Mouse (Mus musculus) kidney, embryonic 14.5 days (tissue): Measurements from ENCODE around the gene Tspan33. TPM values are rescaled to one million over a fixed set of nuclear protein-coding genes. Genes with fewer than 3 reads are reported as not detected.

Experiments
- ATAC-seq: fragments of 200-750 bp; cut with Nextera tagmentation; 2 replicates; pipeline ENCODE4 v1.8.0; 2017; ENCODE audit warnings: moderate number of reproducible peaks, mild to moderate bottlenecking, moderate TSS enrichment, moderate library complexity; ENCODE audit not compliant: low FRiP score, low TSS enrichment
- H3K27ac ChIP-seq: fragments of 300-500 bp; sonication (generic); 2 replicates; pipeline ENCODE4 v1.5.1; 2014; ENCODE audit warnings: low read depth, mild to moderate bottlenecking, low read length, moderate library complexity, mixed read lengths
- H3K27me3 ChIP-seq: fragments of 300-500 bp; sonication (generic); 2 replicates; pipeline ENCODE4 v1.6.1; 2014; ENCODE audit warnings: mild to moderate bottlenecking, low read length; ENCODE audit not compliant: control insufficient read depth, insufficient read depth
- H3K36me3 ChIP-seq: fragments of 300-500 bp; sonication (generic); 2 replicates; pipeline ENCODE4 v1.6.1; 2014; ENCODE audit warnings: low read length, mixed read lengths; ENCODE audit not compliant: control insufficient read depth, insufficient read depth
- H3K4me1 ChIP-seq: fragments of 300-500 bp; sonication (generic); 2 replicates; pipeline ENCODE4 v1.6.1; 2014; ENCODE audit warnings: low read length, mixed read lengths; ENCODE audit not compliant: control insufficient read depth, insufficient read depth
- H3K4me2 ChIP-seq: fragments of 300-500 bp; sonication (generic); replicated peaks from 2 replicates; pipeline ENCODE4 v1.6.1; 2014; ENCODE audit warnings: low read depth, mild to moderate bottlenecking, low read length
- H3K4me3 ChIP-seq: fragments of 300-500 bp; sonication (generic); 2 replicates; pipeline ENCODE4 v1.5.1; 2014; ENCODE audit warnings: mild to moderate bottlenecking, low read length
- H3K9ac ChIP-seq: fragments of 300-500 bp; sonication (generic); 2 replicates; pipeline ENCODE4 v1.6.1; 2014; ENCODE audit warnings: low read depth, mild to moderate bottlenecking, low read length, moderate library complexity
- H3K9me3 ChIP-seq: fragments of 300-500 bp; sonication (generic); 2 replicates; pipeline ENCODE4 v1.6.1; 2016; ENCODE audit warnings: low read length; ENCODE audit not compliant: control insufficient read depth
- WGBS: fragments of 180-500 bp; shearing (Covaris S2); extraction: QIAGEN DNeasy Blood & Tissue Kit; methylation state at CpG from one replicate; pipeline ENCODE4 v1.1.7; 2014; 5-methylcytosine and 5-hydroxymethylcytosine counted together
- polyA plus RNA-seq: library from polyadenylated mRNA; unstranded; fragments of >200 nt; fragmentation: Nextera tagmentation; extraction: Ambion mirVana; gene quantifications from 2 replicates; pipeline ENCODE4 v1.2.1, GENCODE M21; 2014

The Tspan33 gene
- polyA plus RNA-seq, 1 experiment from 2014 or later: 10.2 TPM

DNA sequence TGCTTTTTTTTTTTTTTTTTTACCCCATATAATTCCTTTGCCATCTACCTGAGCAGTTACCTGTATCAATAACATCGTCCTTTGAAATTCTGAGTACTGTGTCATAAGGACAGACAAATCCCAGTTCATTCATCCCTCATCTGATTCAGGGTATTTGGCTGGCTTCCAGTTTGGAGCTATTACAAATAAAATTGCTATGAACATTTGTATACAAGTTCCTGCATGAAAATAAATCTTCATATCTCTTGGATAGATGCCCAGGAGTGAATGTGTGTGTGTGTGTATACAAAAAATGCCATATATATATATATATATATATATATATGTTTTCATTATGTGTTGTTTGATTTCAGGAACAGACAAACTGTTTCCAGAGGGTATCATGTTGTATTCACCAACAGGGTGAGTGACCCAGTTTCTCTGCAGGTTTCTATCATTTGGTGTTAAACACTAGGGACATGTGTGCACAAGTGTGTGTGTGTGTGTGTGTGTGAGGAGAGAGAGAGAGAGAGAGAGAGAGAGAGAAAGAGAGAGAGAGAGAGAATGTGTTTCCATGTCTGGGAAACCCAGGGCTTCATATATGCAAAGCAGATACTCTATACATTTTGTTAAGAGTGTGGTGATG lies 32.7 kb downstream of the Tspan33 start:
- Histone ChIP-seq H3K4me1 (no peaks in the 10 kb centered on the region), H3K36me3 (no peaks in the 10 kb centered on the region), H3K27me3 (no peaks in the 10 kb centered on the region), H3K27ac (no peak overlapping the region), H3K4me2 (no peak overlapping the region), H3K9ac (no peak overlapping the region), H3K4me3 (no peak overlapping the region), H3K9me3 (no peaks in the 10 kb centered on the region)
- 61% methylated on average over 1 of the region's 1 CpGs for WGBS
- no peak for ATAC-seq

DNA sequence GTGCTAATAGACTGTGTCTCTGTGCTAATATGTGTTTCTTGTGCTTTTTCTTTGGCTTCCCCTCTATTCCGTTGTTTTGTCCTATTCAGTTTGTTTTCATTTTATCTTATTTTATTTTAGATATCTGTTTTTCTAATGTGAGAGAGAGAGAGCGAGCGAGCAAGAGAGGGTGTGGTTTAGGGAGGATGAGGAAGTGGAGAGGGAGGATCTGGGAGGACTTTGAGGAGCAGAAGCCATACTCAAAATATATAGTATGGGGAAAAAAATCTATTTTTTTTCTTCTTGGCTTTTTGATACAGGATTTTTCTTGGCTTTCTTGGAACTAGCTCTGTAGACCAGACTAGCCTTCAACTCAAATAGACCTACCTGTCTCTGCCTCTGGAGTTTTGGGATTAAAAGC lies 34.0 kb downstream of the Tspan33 start:
- WGBS: 88% methylated on average over 3 of the region's 3 CpGs
- no peak overlapping the region for H3K9ac ChIP-seq
- H3K4me3 ChIP-seq: no peak overlapping the region
- no peaks in the 10 kb centered on the region for H3K36me3 ChIP-seq
- H3K9me3 ChIP-seq: no peaks in the 10 kb centered on the region
- ATAC-seq: no peak
- no peaks in the 10 kb centered on the region for H3K4me1 ChIP-seq
- H3K27me3 ChIP-seq: no peaks in the 10 kb centered on the region
- H3K27ac ChIP-seq: no peak overlapping the region
- no peak overlapping the region for H3K4me2 ChIP-seq

DNA sequence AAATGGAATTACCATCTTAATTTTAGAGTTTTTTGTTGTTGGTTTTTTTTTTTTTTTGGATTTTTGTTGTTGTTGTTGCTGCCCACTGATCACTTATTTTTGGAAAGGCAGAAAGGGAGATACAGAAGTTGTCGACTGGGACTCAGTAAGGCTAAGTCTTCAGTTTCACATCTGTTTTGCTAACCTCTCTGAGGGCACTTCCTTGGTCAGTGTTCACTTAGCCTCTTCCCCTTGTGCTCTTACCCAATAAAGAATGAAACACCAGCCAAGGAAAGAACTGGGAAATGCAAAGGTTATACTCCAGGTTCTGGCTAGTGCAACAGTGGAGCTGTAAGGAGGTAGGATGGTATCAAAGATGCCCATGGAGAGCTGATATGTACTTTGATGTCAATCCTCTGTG lies 35.5 kb downstream of the Tspan33 start:
- no peak overlapping the region for H3K9ac ChIP-seq
- no peak for ATAC-seq
- H3K4me3 ChIP-seq: no peak overlapping the region
- H3K27ac ChIP-seq: no peak overlapping the region
- H3K27me3 ChIP-seq: no peaks in the 10 kb centered on the region
- no peak overlapping the region for H3K4me2 ChIP-seq
- H3K9me3 ChIP-seq: no peaks in the 10 kb centered on the region
- H3K36me3 ChIP-seq: no peaks in the 10 kb centered on the region
- H3K4me1 ChIP-seq: no peaks in the 10 kb centered on the region
- 33% methylated on average over 1 of the region's 1 CpGs for WGBS

DNA sequence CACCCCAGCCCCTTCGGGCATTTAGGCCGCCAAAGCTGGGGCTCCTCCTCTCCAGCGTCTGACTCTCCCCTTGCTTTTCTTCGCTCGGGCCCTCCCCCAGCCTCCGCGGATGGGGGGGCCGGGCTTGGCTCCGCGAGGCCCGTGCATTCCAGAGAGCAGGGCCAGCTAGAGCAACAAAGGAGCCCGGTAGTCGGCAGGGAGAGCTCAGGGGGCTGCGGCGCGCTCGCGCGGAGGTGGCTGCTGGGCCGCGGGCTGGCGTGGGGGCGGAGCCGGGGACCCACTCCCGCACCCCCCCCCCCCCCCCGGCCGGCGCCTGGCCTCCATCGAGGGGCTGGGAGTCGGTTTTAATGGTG lies 41.3 kb downstream of the Tspan33 start, which contains the start of gene Smo:
TSS of gene Smo (plus strand) at position 168 of the 353 bp plus-strand sequence.
- ATAC-seq: peak; percentile 98
- Histone ChIP-seq H3K27me3 (no peaks in the 10 kb centered on the region), H3K4me3 (peak within 1 kb of the TSS; percentile 82), H3K9ac (peak within 1 kb of the TSS; percentile 93), H3K4me1 (peaks cover 9% of the 10 kb centered on the region; the same call in 1 of the 2 replicates), H3K9me3 (no peaks in the 10 kb centered on the region), H3K27ac (peak within 1 kb of the TSS; percentile 99), H3K36me3 (peaks cover 7% of the 10 kb centered on the region; the same call in 1 of the 2 replicates), H3K4me2 (peak within 1 kb of the TSS; percentile 85)
- 0% methylated on average over 25 of the region's 30 CpGs for WGBS

DNA sequence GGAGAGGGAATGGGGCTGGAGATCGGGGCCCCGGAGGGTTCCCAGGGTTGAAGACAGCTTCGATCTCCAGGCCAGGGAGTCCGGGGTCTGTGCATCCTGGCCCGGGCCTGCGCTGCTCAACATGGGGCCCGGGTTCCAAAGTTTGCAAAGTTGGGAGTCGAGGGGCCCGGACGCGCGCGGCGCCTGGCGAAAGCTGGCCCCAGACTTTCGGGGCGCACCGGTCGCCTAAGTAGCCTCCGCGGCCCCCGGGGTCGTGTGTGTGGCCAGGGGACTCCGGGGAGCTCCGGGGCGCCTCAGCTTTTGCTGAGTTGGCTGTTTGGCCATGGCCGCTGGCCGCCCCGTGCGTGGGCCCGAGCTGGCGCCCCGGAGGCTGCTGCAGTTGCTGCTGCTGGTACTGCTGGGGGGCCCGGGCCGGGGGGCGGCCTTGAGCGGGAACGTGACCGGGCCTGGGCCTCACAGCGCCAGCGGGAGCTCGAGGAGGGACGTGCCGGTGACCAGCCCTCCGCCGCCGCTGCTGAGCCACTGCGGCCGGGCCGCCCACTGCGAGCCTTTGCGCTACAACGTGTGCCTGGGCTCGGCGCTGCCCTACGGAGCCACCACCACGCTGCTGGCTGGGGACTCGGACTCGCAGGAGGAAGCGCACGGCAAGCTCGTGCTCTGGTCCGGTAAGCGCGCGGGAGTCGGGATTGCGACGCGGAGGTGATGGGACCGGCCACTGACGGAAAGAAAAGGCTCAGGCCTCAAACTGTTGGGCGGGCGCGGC lies 41.8 kb downstream of the Tspan33 start:
- Histone ChIP-seq H3K9me3 (no peaks in the 10 kb centered on the region), H3K4me3 (peak overlapping the region; percentile 82), H3K27ac (peak overlapping the region; percentile 99), H3K4me2 (peak overlapping the region; percentile 85), H3K36me3 (peaks cover 7% of the 10 kb centered on the region; the same call in 1 of the 2 replicates), H3K27me3 (no peaks in the 10 kb centered on the region), H3K4me1 (peaks cover 9% of the 10 kb centered on the region; the same call in 1 of the 2 replicates), H3K9ac (peak overlapping the region; percentile 93)
- under 1% methylated on average over 74 of the region's 75 CpGs for WGBS
- peak; percentile 85 for ATAC-seq

DNA sequence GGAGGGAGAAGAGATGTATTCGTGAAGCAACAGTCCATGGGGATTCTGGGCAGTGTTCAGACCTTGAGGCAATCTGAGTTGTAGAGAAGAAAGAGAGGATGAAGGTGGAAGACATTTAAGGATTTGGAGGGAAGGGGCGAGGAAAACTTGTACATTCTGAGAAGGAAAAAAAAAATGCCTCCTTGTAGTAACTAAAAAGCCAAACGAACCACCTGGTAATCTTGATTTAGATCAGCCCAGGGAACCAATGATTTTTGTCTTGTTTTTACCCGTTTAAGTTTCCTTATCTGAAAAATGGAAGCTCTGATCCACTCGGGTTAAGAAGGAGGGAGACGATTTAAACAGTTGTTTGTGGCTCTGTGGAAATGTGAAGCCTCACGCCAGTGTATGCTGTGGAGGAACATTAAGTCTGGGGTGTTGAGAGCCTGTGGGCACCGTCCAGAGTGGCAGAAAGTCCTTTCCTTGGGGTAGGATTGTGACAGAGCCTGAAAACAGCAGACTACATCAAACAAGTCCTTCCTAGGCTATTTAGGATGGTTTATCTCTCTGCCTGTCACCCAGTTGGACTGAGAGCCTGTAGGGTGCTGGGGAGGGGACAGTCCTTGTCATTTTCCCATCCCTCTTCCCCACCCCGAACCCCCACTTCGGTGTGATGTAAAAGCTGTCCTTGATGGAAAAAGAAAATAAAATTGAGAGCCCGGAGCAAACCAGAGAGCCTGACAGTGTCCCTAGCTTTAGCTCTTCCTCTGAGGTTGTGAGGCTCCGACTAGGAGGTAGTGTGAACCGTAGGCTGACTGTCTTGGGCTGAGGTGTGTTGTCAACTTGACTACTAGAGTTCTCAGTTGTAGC lies 42.8 kb downstream of the Tspan33 start:
- Histone ChIP-seq H3K9me3 (no peaks in the 10 kb centered on the region), H3K4me3 (peak overlapping the region; percentile 82), H3K36me3 (peaks cover 7% of the 10 kb centered on the region; the same call in 1 of the 2 replicates), H3K4me2 (peak overlapping the region; percentile 85), H3K27me3 (no peaks in the 10 kb centered on the region), H3K4me1 (peaks cover 9% of the 10 kb centered on the region; the same call in 1 of the 2 replicates), H3K27ac (peak overlapping the region; percentile 99), H3K9ac (peak overlapping the region; percentile 93)
- no peak for ATAC-seq
- 13% methylated on average over 13 of the region's 13 CpGs for WGBS

DNA sequence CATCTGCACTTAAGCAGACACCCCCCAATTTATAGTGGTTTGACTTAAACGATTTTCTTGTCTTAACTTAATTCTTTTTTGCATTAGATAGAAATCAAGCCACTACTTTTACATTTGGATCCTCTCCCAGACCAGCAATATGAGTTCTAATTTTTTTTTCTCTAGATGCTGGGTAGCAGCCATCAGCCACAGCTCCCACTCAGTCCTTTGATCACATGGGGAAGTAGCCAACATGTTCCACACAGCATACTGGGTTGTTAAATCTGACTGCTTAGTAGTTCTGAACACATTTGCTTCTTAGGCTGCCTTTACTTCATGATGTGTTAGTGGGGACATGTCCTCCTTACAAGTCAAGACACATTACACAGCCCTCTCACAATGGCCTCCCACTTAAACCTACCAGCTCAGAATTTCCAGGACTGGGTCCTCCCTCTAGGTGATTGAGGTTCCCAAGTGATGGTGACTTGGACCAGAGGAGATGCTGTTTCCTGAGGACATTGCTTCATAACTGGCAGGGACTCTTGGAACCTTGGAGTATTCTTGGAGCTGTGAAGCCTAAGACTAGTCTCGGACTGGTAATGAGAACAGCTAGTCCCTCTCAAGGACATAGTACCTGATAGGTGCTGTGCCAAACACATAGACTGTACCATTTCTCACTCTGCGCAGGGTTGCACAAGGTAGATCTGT lies 57.6 kb downstream of the Tspan33 start:
- no peak for ATAC-seq
- Histone ChIP-seq H3K4me2 (no peak overlapping the region), H3K27me3 (no peaks in the 10 kb centered on the region), H3K9ac (no peak overlapping the region), H3K4me3 (no peak overlapping the region), H3K36me3 (peaks cover 33% of the 10 kb centered on the region), H3K9me3 (peaks cover 11% of the 10 kb centered on the region), H3K4me1 (no peaks in the 10 kb centered on the region), H3K27ac (no peak overlapping the region)
- WGBS: 87% methylated on average over 3 of the region's 3 CpGs

DNA sequence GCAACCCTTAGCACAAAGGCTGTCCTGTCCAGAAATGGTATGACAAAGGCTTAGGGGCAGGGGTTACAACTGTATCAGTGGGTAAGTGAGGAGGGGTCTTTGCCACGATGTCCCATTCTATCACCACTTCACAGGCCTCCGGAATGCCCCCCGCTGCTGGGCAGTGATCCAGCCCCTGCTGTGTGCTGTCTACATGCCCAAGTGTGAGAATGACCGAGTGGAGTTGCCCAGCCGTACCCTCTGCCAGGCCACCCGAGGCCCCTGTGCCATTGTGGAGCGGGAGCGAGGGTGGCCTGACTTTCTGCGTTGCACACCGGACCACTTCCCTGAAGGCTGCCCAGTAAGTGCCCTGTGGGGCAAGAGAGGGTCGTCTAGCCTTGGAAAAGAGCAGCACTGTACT lies 59.3 kb downstream of the Tspan33 start:
- Histone ChIP-seq H3K9me3 (peaks cover 6% of the 10 kb centered on the region), H3K4me3 (no peak overlapping the region), H3K4me1 (no peaks in the 10 kb centered on the region), H3K36me3 (peaks cover 50% of the 10 kb centered on the region), H3K9ac (no peak overlapping the region), H3K27me3 (no peaks in the 10 kb centered on the region), H3K4me2 (no peak overlapping the region), H3K27ac (no peak overlapping the region)
- no peak for ATAC-seq
- WGBS: 95% methylated on average over 11 of the region's 11 CpGs
